Mouse (Mus musculus) hindbrain, embryonic 16.5 days (tissue): ENCODE data around the gene Cmtm1. TPM values are rescaled to one million over a fixed set of nuclear protein-coding genes. Genes with fewer than 3 reads are reported as not detected.
"Not testable (repeated sequence)": the region's sequence is repeated elsewhere in the genome, so short reads cannot be mapped to it uniquely, and the experiment has no call there.

Experiments used
- ATAC-seq: fragments of 200-750 bp; cut with Nextera tagmentation; 2 replicates; pipeline ENCODE4 v1.8.0; 2017; ENCODE audit warnings: moderate TSS enrichment, moderate library complexity
- H3K27ac ChIP-seq: fragments of 300-500 bp; sonication (generic); 2 replicates; pipeline ENCODE4 v1.5.1; 2014; ENCODE audit warnings: low read depth, mild to moderate bottlenecking, control low read depth, low read length, moderate library complexity
- H3K27me3 ChIP-seq: fragments of 300-500 bp; sonication (generic); replicated peaks from 2 replicates; pipeline ENCODE4 v1.6.1; 2014; ENCODE audit warnings: low read length; ENCODE audit not compliant: control insufficient read depth, insufficient read depth
- H3K36me3 ChIP-seq: fragments of 300-500 bp; sonication (generic); 2 replicates; pipeline ENCODE4 v1.6.1; 2014; ENCODE audit warnings: mild to moderate bottlenecking, low read length, moderate library complexity, mixed read lengths; ENCODE audit not compliant: control insufficient read depth, insufficient read depth
- H3K4me1 ChIP-seq: fragments of 300-500 bp; sonication (generic); 2 replicates; pipeline ENCODE4 v1.6.1; 2014; ENCODE audit warnings: low read depth, low read length; ENCODE audit not compliant: control insufficient read depth, insufficient read depth
- H3K4me2 ChIP-seq: fragments of 300-500 bp; sonication (generic); 2 replicates; pipeline ENCODE4 v1.6.1; 2014; ENCODE audit warnings: mild to moderate bottlenecking, low read length, control low read depth, moderate library complexity
- H3K4me3 ChIP-seq: fragments of 300-500 bp; sonication (generic); 2 replicates; pipeline ENCODE4 v1.5.1; 2014; ENCODE audit warnings: mild to moderate bottlenecking, low read length, control low read depth, moderate library complexity
- H3K9ac ChIP-seq: fragments of 300-500 bp; sonication (generic); 2 replicates; pipeline ENCODE4 v1.6.1; 2014; ENCODE audit warnings: low read depth, mild to moderate bottlenecking, control low read depth, low read length, moderate library complexity
- H3K9me3 ChIP-seq: fragments of 300-500 bp; sonication (generic); 2 replicates; pipeline ENCODE4 v1.6.1; 2014; ENCODE audit warnings: mild to moderate bottlenecking, low read length, moderate library complexity; ENCODE audit not compliant: control insufficient read depth
- WGBS: fragments of 180-500 bp; shearing (Covaris S2); extraction: QIAGEN DNeasy Blood & Tissue Kit; methylation state at CpG from one replicate; pipeline ENCODE4 v1.1.7; 2014; 5-methylcytosine and 5-hydroxymethylcytosine counted together
- polyA plus RNA-seq: library from polyadenylated mRNA; unstranded; fragments of >200 nt; fragmentation: Nextera tagmentation; extraction: Ambion mirVana; gene quantifications from 2 replicates; pipeline ENCODE4 v1.2.1, GENCODE M21; 2015

Cmtm1 gene
- polyA plus RNA-seq, 1 experiment from 2014 or later: not detected

DNA sequence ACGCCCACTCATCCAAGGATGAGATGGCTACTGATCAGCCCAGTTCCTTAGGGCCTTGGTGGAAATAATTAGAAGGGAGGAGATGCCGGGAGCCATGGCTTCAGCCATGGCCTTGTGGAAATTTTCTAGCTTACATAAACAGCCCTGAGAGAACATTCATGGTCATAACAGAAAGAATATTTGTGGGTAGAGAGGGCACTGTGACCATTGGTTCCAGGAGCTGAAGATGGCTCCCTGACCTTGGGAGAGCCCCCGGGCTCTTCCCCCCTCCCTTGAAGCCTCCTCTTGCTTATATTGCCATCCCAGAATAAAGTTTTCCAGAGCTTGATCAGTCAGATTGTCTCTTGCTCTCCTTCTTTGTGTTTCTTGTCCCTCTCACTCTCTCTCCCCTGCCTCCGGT is 7.4 kb downstream of the Cmtm1 start:
- not testable (repeated sequence) for H3K36me3 ChIP-seq, H3K4me3 ChIP-seq, H3K9ac ChIP-seq, H3K4me2 ChIP-seq, ATAC-seq, H3K27me3 ChIP-seq, H3K27ac ChIP-seq, H3K4me1 ChIP-seq, H3K9me3 ChIP-seq
- 94% methylated on average over 4 of the region's 4 CpGs for WGBS

DNA sequence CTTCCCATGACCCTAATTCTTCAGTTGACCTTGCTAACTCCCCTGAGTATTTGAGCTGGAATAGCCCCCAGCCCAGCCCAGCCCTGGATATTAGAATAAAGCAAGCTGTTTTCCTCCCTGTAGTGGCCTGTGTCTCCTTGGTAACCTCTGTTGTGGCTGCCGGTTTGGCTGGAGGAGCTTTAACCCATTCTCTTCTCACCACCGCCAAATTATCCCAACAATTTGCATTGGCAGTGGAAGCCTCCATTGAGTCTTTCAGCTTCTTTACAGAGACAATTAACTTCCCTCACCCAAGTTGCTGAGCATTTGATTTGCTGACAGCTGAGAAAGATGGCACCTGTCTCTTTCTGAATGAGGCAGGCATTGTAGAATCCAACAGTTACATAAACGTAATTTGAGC is 8.4 kb downstream of the Cmtm1 start:
- not testable (repeated sequence) for H3K27ac ChIP-seq, H3K9me3 ChIP-seq, H3K27me3 ChIP-seq, H3K4me2 ChIP-seq, H3K4me3 ChIP-seq, H3K9ac ChIP-seq, H3K36me3 ChIP-seq, H3K4me1 ChIP-seq
- WGBS: 4% methylated on average over 3 of the region's 3 CpGs
- peak; percentile 85 for ATAC-seq

DNA sequence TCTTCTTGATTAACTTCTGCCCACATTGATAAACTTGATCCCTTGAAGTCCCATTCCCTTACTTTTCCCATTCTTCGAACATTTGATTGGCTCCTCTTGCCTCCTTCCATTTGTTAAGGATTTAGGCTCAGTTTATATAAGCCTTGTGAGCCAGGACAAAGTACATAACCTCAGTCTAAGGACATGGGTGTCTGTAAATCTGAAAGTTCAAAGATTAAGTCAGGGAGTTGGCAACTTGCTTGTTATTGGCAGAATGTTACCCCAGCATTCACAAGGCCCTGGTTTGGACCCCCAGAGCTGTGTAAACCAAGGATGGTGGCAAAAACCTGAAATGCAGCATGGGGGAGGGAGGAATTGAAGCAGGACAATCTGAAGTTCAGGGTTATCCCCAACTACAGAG is 15.5 kb downstream of the Cmtm1 start:
- no peak overlapping the region for H3K27ac ChIP-seq
- no peak overlapping the region for H3K4me3 ChIP-seq
- H3K4me1 ChIP-seq: no peaks in the 10 kb centered on the region
- no peaks in the 10 kb centered on the region for H3K9me3 ChIP-seq
- no peak for ATAC-seq
- H3K4me2 ChIP-seq: no peak overlapping the region
- WGBS: 93% methylated on average over 1 of the region's 1 CpGs
- H3K36me3 ChIP-seq: no peaks in the 10 kb centered on the region
- no peaks in the 10 kb centered on the region for H3K27me3 ChIP-seq
- H3K9ac ChIP-seq: no peak overlapping the region

DNA sequence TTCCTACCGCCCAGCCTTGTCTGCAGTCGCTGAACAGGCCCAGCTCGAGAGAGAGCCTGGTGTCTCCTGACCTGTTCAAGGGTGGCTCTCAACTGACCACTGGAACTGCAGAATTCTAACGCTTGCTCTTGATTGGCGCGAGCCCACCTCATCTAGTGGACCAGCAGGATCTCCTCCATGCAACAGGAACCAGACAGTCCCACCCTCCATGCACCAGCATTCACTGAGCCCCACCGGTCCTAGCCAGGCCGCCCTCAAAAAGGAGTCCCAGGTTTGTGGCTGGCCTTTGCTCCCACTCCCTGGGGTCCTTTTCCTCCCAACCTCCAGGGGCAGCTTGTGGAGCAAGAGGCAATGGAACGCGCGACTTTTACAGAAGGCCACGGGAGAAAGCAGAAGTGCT is 16.9 kb downstream of the Cmtm1 start, which contains the start of gene Cmtm2a:
TSS of gene Cmtm2a (minus strand) at position 101 of the 400 bp plus-strand sequence.
- not testable (repeated sequence) for H3K36me3 ChIP-seq, H3K27me3 ChIP-seq, H3K4me3 ChIP-seq, H3K9ac ChIP-seq, H3K27ac ChIP-seq, H3K4me2 ChIP-seq, ATAC-seq, H3K4me1 ChIP-seq, H3K9me3 ChIP-seq
- WGBS: 92% methylated on average over 9 of the region's 12 CpGs

DNA sequence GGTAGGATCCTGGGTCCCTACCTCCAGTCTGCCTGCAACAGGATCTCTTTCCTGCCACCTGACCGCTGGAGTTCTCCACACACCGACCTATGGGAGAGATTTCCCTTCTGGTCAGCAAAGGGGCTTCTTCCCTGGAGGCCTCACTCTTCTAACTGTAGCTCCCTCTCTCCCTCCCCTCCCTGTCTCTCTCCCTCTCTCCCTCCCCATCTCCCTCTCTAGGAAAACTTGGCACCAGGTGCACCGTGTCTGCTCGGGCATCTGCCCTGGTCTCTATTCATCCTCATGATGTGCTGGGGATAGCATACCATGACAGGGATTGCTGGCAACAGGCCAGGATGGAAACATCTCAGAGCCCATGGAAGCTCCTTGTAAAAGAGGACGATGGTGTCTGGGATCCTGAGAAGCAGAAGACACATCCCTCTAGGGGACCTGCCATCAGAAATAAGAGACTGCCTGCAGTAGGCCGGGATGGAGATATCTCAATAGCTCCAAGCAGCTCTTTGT is 41.0 kb downstream of the Cmtm1 start:
- Histone ChIP-seq H3K4me3 (no peak overlapping the region), H3K4me2 (no peak overlapping the region), H3K4me1 (no peaks in the 10 kb centered on the region), H3K27ac (no peak overlapping the region), H3K9ac (no peak overlapping the region), H3K9me3 (no peaks in the 10 kb centered on the region), H3K36me3 (0 out of 2 replicates have a peak, but pooled peaks cover 2% of the 10 kb centered on the region), H3K27me3 (no peaks in the 10 kb centered on the region)
- WGBS: 79% methylated on average over 6 of the region's 6 CpGs
- no peak for ATAC-seq

DNA sequence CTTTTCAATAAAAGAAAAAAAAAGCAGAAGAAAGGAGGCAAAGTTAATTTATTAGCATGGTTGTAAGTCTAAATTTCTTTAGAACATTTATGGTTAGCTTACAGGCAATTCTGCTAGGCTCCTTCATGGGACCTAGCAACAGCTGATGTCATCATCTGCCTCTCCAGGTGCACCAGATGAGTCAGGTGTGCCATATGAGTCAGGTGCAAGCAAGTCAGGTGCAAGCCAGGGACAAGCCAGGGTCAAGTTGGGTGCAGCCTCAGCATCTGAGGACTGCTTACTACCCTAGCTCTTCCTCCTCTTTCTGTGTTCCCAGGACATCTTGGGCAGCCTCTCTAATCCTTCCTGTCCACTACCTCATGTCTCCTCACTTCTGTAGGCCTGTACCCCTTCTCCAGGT is 41.6 kb downstream of the Cmtm1 start:
- no peak overlapping the region for H3K4me3 ChIP-seq
- no peak overlapping the region for H3K9ac ChIP-seq

DNA sequence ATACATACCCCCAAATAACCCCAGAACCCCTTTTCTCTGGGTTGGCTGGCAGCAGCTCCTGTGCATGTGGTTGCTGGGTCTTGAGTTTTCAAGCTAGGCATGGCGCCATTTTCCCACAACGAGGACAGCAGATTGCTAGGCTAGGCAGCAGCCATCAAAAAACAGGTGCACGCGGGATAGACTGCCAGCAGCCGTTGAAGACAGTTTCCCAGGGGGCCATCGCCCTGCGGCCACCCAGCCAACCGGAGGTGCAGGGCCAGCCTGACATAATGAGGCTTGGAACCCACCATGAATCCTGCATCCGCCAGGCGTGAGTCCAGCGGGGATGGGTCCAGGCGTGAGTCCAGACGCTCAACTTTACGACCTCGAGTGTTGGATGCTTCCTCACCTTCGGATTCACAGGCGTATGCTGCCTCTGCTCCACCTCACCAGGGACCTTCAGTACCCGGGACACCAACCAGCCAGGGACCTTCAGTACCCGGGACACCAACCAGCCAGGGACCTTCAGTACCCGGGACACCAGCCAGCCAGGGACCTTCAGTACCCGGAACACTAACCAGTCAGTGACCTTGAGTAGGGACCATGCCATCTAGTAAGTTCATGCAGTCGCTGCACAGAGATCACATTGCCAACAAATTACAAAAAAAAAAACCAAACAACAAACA is 45.5 kb downstream of the Cmtm1 start:
- not testable (repeated sequence) for H3K4me3 ChIP-seq, ATAC-seq

More for the DNA sequence above, 41.6 kb downstream of the Cmtm1 start:
- Histone ChIP-seq H3K4me2 (no peak overlapping the region), H3K27me3 (no peaks in the 10 kb centered on the region), H3K36me3 (0 out of 2 replicates have a peak, but pooled peaks cover 6% of the 10 kb centered on the region), H3K27ac (no peak overlapping the region), H3K9me3 (no peaks in the 10 kb centered on the region), H3K4me1 (no peaks in the 10 kb centered on the region)
- ATAC-seq: no peak

DNA sequence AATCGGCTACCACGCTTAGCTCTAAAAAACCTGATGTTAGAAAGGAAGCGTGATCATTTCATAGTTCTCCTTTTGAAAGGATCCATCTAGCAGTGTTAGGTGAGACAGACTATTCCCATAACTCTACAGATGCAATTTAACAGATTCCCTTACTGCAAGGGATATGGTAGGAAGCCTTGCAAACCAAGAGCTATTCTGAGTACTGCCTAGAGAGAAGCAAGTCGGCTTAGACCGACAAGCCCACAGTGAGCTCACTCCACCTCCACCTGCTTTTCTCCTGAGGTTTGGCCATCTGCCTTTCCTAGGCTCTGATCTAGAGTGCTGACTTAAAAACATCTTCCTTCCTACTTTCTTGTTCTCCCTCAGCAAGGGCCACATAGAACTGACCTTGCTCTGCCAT is 48.1 kb downstream of the Cmtm1 start:
- H3K4me1 ChIP-seq, H3K4me3 ChIP-seq, ATAC-seq, H3K9me3 ChIP-seq, H3K4me2 ChIP-seq, H3K27me3 ChIP-seq, H3K9ac ChIP-seq, H3K27ac ChIP-seq: not testable (repeated sequence)
- H3K36me3 ChIP-seq: peaks cover 25% of the 10 kb centered on the region
- 93% methylated on average over 5 of the region's 5 CpGs for WGBS

More for the DNA sequence above, 45.5 kb downstream of the Cmtm1 start:
- not testable (repeated sequence) for H3K36me3 ChIP-seq, H3K4me1 ChIP-seq, H3K4me2 ChIP-seq, H3K9me3 ChIP-seq, H3K9ac ChIP-seq, H3K27me3 ChIP-seq, H3K27ac ChIP-seq
- 94% methylated on average over 22 of the region's 22 CpGs for WGBS

DNA sequence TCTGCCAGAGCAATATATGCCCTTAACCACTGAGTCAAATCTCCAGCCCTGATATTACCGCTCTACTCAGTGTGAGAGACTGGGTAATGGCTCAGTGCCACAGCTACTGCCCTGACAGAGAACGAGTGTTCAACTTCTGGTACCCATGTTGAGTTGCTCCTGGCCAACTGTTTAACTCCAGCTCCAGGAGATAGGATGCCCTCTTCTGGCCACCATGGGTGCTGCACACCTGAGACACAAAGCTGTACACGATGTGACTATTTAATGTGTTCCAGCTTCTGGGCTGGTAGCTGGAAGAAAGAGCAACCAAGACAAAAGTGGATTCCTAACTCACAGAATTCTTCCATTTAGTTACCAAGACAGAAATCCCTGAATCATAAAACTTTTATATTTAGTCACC is 56.9 kb downstream of the Cmtm1 start:
- Histone ChIP-seq H3K4me2 (no peak overlapping the region), H3K4me1 (peaks cover 7% of the 10 kb centered on the region), H3K9ac (no peak overlapping the region), H3K4me3 (no peak overlapping the region), H3K27me3 (no peaks in the 10 kb centered on the region), H3K9me3 (peaks cover under 1% of the 10 kb centered on the region; the same call in 1 of the 2 replicates), H3K36me3 (peaks cover 8% of the 10 kb centered on the region), H3K27ac (no peak overlapping the region)
- WGBS: 85% methylated on average over 3 of the region's 3 CpGs
- no peak for ATAC-seq
